22 mouse cellular contexts compared by ENCODE assay signal in genomic region chr16:30114451-30114850, GRCm38 (mm10). TPM values are rescaled to one million over a fixed set of nuclear protein-coding genes. Genes with fewer than 3 reads are reported as not detected.
DNase-seq lines count a peak whose midpoint lies in the region; ATAC-seq and TF ChIP-seq lines count a peak whose summit lies in the region.
"Had no signal": no experiment of that assay in that cellular context is flagged by ENCODE, and none has a peak within 500 bp of the region (broad histone marks: within the 10 kb centered on the region; RNA-seq: fewer than 3 reads in every experiment).

No protein-coding gene starts in this region.

- TF ChIP-seq CTCF in kidney, adult 2 months (conservative IDR thresholded peaks at IDR 0.05; ENCODE audit: insufficient read depth, insufficient read length, low read depth, low read length), result no peak; the same call in 1 of the 2 replicates
- no peak for TF ChIP-seq CTCF in stomach, postnatal 0 days (IDR thresholded peaks at IDR 0.05; ENCODE audit: low read depth)

- no peak for TF ChIP-seq EP300 in stomach, postnatal 0 days (optimal IDR thresholded peaks at IDR 0.05)

- H3K9ac ChIP-seq in stomach, embryonic 14.5 days (replicated peaks; ENCODE audit: low read depth, low read length), result no peak overlapping the region
- no peak overlapping the region for H3K9ac ChIP-seq in stomach, postnatal 0 days (ENCODE audit: low read length)
- H3K9ac ChIP-seq in stomach, embryonic 16.5 days (ENCODE audit: low read length), result no peak overlapping the region
- H3K9ac ChIP-seq: embryonic facial prominence, embryonic 13.5 days; heart, embryonic 12.5 days; hindbrain, embryonic 13.5 days; limb, embryonic 15.5 days had no signal

- peaks cover 10% of the 10 kb centered on the region; the same call in 1 of the 2 replicates for H3K4me1 ChIP-seq in kidney, adult 2 months (ENCODE audit: control insufficient read depth, insufficient read depth, low read length)
- H3K4me1 ChIP-seq in stomach, embryonic 14.5 days (ENCODE audit: control insufficient read depth, insufficient read depth, low read length), result peaks cover 9% of the 10 kb centered on the region
- H3K4me1 ChIP-seq in stomach, postnatal 0 days (replicated peaks; ENCODE audit: control insufficient read depth, insufficient read depth), result no peaks in the 10 kb centered on the region
- H3K4me1 ChIP-seq in stomach, embryonic 16.5 days (ENCODE audit: control insufficient read depth, insufficient read depth, low read length), result peaks cover 17% of the 10 kb centered on the region
- H3K4me1 ChIP-seq: hindbrain, embryonic 13.5 days had no signal

- TF ChIP-seq POLR2A in kidney, adult 2 months (IDR thresholded peaks at IDR 0.05; ENCODE audit: low read depth, low read length), result no peak

- no peak for ATAC-seq in stomach, embryonic 14.5 days (ENCODE audit: insufficient number of reproducible peaks, insufficient read depth, low FRiP score, low read depth)
- ATAC-seq in stomach, postnatal 0 days (ENCODE audit: low FRiP score, low TSS enrichment), result no peak
- ATAC-seq in stomach, embryonic 16.5 days (ENCODE audit: insufficient read depth, low FRiP score), result no peak
- ATAC-seq: forebrain, embryonic 16.5 days; inflammation-experienced regulatory T-cells, adult 6 months had no signal

- H3K4me2 ChIP-seq in stomach, embryonic 14.5 days (replicated peaks; ENCODE audit: low read depth, low read length), result no peak overlapping the region
- no peak overlapping the region for H3K4me2 ChIP-seq in stomach, postnatal 0 days (replicated peaks; ENCODE audit: low read depth)
- no peak overlapping the region for H3K4me2 ChIP-seq in stomach, embryonic 16.5 days (ENCODE audit: low read depth, low read length)
- H3K4me2 ChIP-seq: embryonic facial prominence, embryonic 13.5 days; heart, embryonic 12.5 days; hindbrain, embryonic 13.5 days; limb, embryonic 15.5 days had no signal

- H3K36me3 ChIP-seq in kidney, adult 2 months (ENCODE audit: control insufficient read depth, insufficient read depth, low read length), result no peaks in the 10 kb centered on the region
- H3K36me3 ChIP-seq in stomach, embryonic 14.5 days (ENCODE audit: control insufficient read depth, insufficient read depth, low read length), result no peaks in the 10 kb centered on the region
- no peaks in the 10 kb centered on the region for H3K36me3 ChIP-seq in stomach, postnatal 0 days (ENCODE audit: control insufficient read depth, insufficient read depth, low read length)
- no peaks in the 10 kb centered on the region for H3K36me3 ChIP-seq in stomach, embryonic 16.5 days (ENCODE audit: control insufficient read depth, insufficient read depth, low read length)
- H3K36me3 ChIP-seq: embryonic facial prominence, embryonic 13.5 days; heart, embryonic 12.5 days; hindbrain, embryonic 13.5 days; limb, embryonic 15.5 days; midbrain, embryonic 10.5 days had no signal

- DNase-seq in kidney, adult 2 months, result peak; percentile 84
- DNase-seq in kidney, postnatal 10 days, result no peak
- no peak for DNase-seq in stomach, postnatal 0 days (ENCODE audit: low spot score)
- peak; percentile 54 to 59 for DNase-seq in kidney, postnatal 25 days
- DNase-seq in spleen, postnatal 10 days (ENCODE audit: low spot score in 2 of 2), result no peak
- DNase-seq in embryo, embryonic 11 days, result no peak
- DNase-seq: adrenal gland, adult 8-10 months; B cell, adult 2 months; cerebellum, adult 9-10 months; heart, postnatal 14 days; layer of hippocampus, postnatal 36 days; right cerebral cortex, postnatal 14 days; thymus, postnatal 25 days had no signal

- 41% methylated on average over 1 of the region's 1 CpGs for WGBS in kidney, adult 2 months
- 94% methylated on average over 1 of the region's 1 CpGs for WGBS in stomach, embryonic 14.5 days
- 88% methylated on average over 1 of the region's 1 CpGs for WGBS in stomach, postnatal 0 days
- 86% methylated on average over 1 of the region's 1 CpGs for WGBS in stomach, embryonic 16.5 days

- H3K4me3 ChIP-seq in kidney, adult 2 months (ENCODE audit: insufficient read depth, low read depth, low read length), result no peak overlapping the region
- H3K4me3 ChIP-seq in stomach, embryonic 14.5 days (ENCODE audit: low read depth, low read length), result no peak overlapping the region
- no peak overlapping the region for H3K4me3 ChIP-seq in stomach, postnatal 0 days (ENCODE audit: low read depth, low read length)
- no peak overlapping the region for H3K4me3 ChIP-seq in stomach, embryonic 16.5 days (replicated peaks; ENCODE audit: low read length)
- H3K4me3 ChIP-seq: embryonic facial prominence, embryonic 13.5 days; heart, embryonic 12.5 days; hindbrain, embryonic 13.5 days; limb, embryonic 15.5 days; midbrain, embryonic 10.5 days had no signal

- H3K9me3 ChIP-seq in stomach, embryonic 14.5 days (ENCODE audit: control insufficient read depth, low read depth, low read length), result peaks cover 13% of the 10 kb centered on the region; the same call in 1 of the 2 replicates
- no peaks in the 10 kb centered on the region for H3K9me3 ChIP-seq in stomach, postnatal 0 days (ENCODE audit: control insufficient read depth, low read length)
- H3K9me3 ChIP-seq in stomach, embryonic 16.5 days (replicated peaks; ENCODE audit: control insufficient read depth, low read length), result no peaks in the 10 kb centered on the region
- H3K9me3 ChIP-seq: heart, embryonic 12.5 days had no signal

- no peaks in the 10 kb centered on the region for H3K27me3 ChIP-seq in kidney, adult 2 months (replicated peaks; ENCODE audit: control insufficient read depth, insufficient read depth, low read length)
- H3K27me3 ChIP-seq in stomach, embryonic 14.5 days (ENCODE audit: control insufficient read depth, insufficient read depth, low read length), result no peaks in the 10 kb centered on the region
- H3K27me3 ChIP-seq in stomach, postnatal 0 days (ENCODE audit: control insufficient read depth, insufficient read depth, low read length), result no peaks in the 10 kb centered on the region
- no peaks in the 10 kb centered on the region for H3K27me3 ChIP-seq in stomach, embryonic 16.5 days (ENCODE audit: control insufficient read depth, insufficient read depth, low read length)
- H3K27me3 ChIP-seq: limb, embryonic 15.5 days had no signal

- H3K27ac ChIP-seq in kidney, adult 2 months (ENCODE audit: insufficient read depth, low read depth, low read length), result peak overlapping the region; percentile 0; the same call in 1 of the 2 replicates
- peak overlapping the region; percentile 87; the same call in 1 of the 2 replicates for H3K27ac ChIP-seq in stomach, embryonic 14.5 days (ENCODE audit: low read length)
- H3K27ac ChIP-seq in stomach, postnatal 0 days (replicated peaks), result no peak overlapping the region; the same call in 1 of the 2 replicates
- H3K27ac ChIP-seq in stomach, embryonic 16.5 days (ENCODE audit: low read length), result peak overlapping the region; percentile 78; the same call in 1 of the 2 replicates
- H3K27ac ChIP-seq: embryonic facial prominence, embryonic 13.5 days; hindbrain, embryonic 13.5 days; limb, embryonic 15.5 days; midbrain, embryonic 10.5 days had no signal

RNA-seq across cellular contexts. Expression of gene Hes1, which starts 50.3 kb away (rescaled TPM):
- polyA plus RNA-seq in kidney, adult 2 months (2012; rRNA removed), result 54.4 and 78.8 TPM in 2 replicates
- 74.1 and 75.8 TPM in 2 replicates for polyA plus RNA-seq in stomach, embryonic 14.5 days (2014; fragmentation: Nextera tagmentation; extraction: Ambion mirVana)
- polyA plus RNA-seq in stomach, postnatal 0 days (2015; fragmentation: Nextera tagmentation; extraction: Ambion mirVana), result 66.2 and 73.1 TPM in 2 replicates
- polyA plus RNA-seq in stomach, embryonic 16.5 days (2015; fragmentation: Nextera tagmentation; extraction: Ambion mirVana), result 34.4 and 38.5 TPM in 2 replicates

Comparison
In these comparisons a context has a peak if more than half of its experiments do, and no peak if none do; other contexts are left out.
1. DNase-seq: peak in kidney, adult 2 months (single experiment) and kidney, postnatal 25 days (2 of 2); none in kidney, postnatal 10 days (single experiment), stomach, postnatal 0 days (single experiment), spleen, postnatal 10 days (0 of 2) and embryo, embryonic 11 days (single experiment).